Mouse (Mus musculus): ENCODE measurements around the gene Axdnd1. TPM values are rescaled to one million over a fixed set of nuclear protein-coding genes. Genes with fewer than 3 reads are reported as not detected.

Gene Axdnd1
- total RNA-seq, 2 experiments from 2014 or later: not detected

Other genes with a start within 250 kb of the Axdnd1 start
- gene Fam163a, start 216.1 kb downstream of the Axdnd1 start, total RNA-seq (2021): under 1 TPM in 1 of 2 experiments, not detected in 1; 0.06 TPM
- gene Tdrd5, start 117.5 kb downstream of the Axdnd1 start, total RNA-seq (2021): not detected
- not detected for gene Nphs2, start 110.4 kb downstream of the Axdnd1 start, total RNA-seq (2021)
- gene Gm2000, start 55.1 kb downstream of the Axdnd1 start, total RNA-seq (2021): 100 to 1,000 TPM; 384 to 421 TPM
- 10 to 100 TPM in 1 of 2 experiments, 1 to 10 TPM in 1; 7.1 to 11.7 TPM for gene Soat1, start 53.2 kb upstream of the Axdnd1 start, total RNA-seq (2021)
- 10 to 100 TPM; 47.4 to 53.4 TPM for gene Gm10031, start 102.9 kb upstream of the Axdnd1 start, total RNA-seq (2021)
- 10 to 100 TPM; 19.7 to 23.5 TPM for gene Abl2, start 137.6 kb upstream of the Axdnd1 start, total RNA-seq (2021)